Mouse (Mus musculus): Measurements from ENCODE around the gene Frmd6. TPM values are rescaled to one million over a fixed set of nuclear protein-coding genes. Genes with fewer than 3 reads are reported as not detected.

The Frmd6 gene
- polyA plus RNA-seq, 1 experiment from 2014 or later = 6.8 TPM

- Histone ChIP-seq H3K27me3 (no peaks in the 10 kb centered on the region), H3K27ac (no peak overlapping the region), H3K4me3 (no peak overlapping the region), H3K36me3 (ENCODE audit: poor library complexity, severe bottlenecking) (no peaks in the 10 kb centered on the region), H3K4me2 (no peak overlapping the region), H3K4me1 (0 out of 2 replicates have a peak, but pooled peaks cover 3% of the 10 kb centered on the region), H3K9me3 (replicated peaks) (no peaks in the 10 kb centered on the region), H3K9ac (no peak overlapping the region)
- 81% methylated on average over 4 of the region's 4 CpGs for WGBS
- no peak for ATAC-seq
These were observed 8.7 kb downstream of the Frmd6 start for GRCm38 (mm10) chr12:70834043-70834442.

GRCm38 (mm10) chr12:70835004-70835403 is 9.7 kb downstream of the Frmd6 start:
- ATAC-seq = no peak
- no peak overlapping the region for H3K4me2 ChIP-seq
- 79% methylated on average over 5 of the region's 5 CpGs for WGBS
- no peaks in the 10 kb centered on the region for H3K36me3 ChIP-seq (ENCODE audit: poor library complexity, severe bottlenecking)
- no peaks in the 10 kb centered on the region for H3K4me1 ChIP-seq
- H3K9ac ChIP-seq = no peak overlapping the region
- H3K4me3 ChIP-seq = no peak overlapping the region
- H3K27ac ChIP-seq = no peak overlapping the region
- no peaks in the 10 kb centered on the region for H3K9me3 ChIP-seq (replicated peaks)
- H3K27me3 ChIP-seq = no peaks in the 10 kb centered on the region

- Histone ChIP-seq H3K4me1 (no peaks in the 10 kb centered on the region), H3K4me3 (no peak overlapping the region), H3K9me3 (replicated peaks) (peaks cover 6% of the 10 kb centered on the region; the same call in 1 of the 2 replicates), H3K4me2 (no peak overlapping the region), H3K36me3 (ENCODE audit: poor library complexity, severe bottlenecking) (no peaks in the 10 kb centered on the region), H3K27ac (no peak overlapping the region), H3K27me3 (no peaks in the 10 kb centered on the region), H3K9ac (no peak overlapping the region)
- WGBS = 84% methylated on average over 12 of the region's 12 CpGs
- ATAC-seq = no peak
These were observed 12.5 kb downstream of the Frmd6 start for GRCm38 (mm10) chr12:70837792-70838321.

GRCm38 (mm10) chr12:70845371-70845770 is 20.1 kb downstream of the Frmd6 start:
- Histone ChIP-seq H3K27ac (no peak overlapping the region), H3K4me2 (no peak overlapping the region), H3K27me3 (no peaks in the 10 kb centered on the region), H3K4me3 (no peak overlapping the region), H3K4me1 (no peaks in the 10 kb centered on the region), H3K9me3 (replicated peaks) (peaks cover 6% of the 10 kb centered on the region; the same call in 1 of the 2 replicates), H3K36me3 (ENCODE audit: poor library complexity, severe bottlenecking) (no peaks in the 10 kb centered on the region), H3K9ac (no peak overlapping the region)
- ATAC-seq = no peak
- 93% methylated on average over 2 of the region's 2 CpGs for WGBS

- Histone ChIP-seq H3K4me2 (no peak overlapping the region), H3K9ac (no peak overlapping the region), H3K27me3 (no peaks in the 10 kb centered on the region), H3K27ac (no peak overlapping the region), H3K4me3 (no peak overlapping the region), H3K36me3 (ENCODE audit: poor library complexity, severe bottlenecking) (no peaks in the 10 kb centered on the region), H3K9me3 (replicated peaks) (no peaks in the 10 kb centered on the region), H3K4me1 (no peaks in the 10 kb centered on the region)
- WGBS = 93% methylated on average over 9 of the region's 9 CpGs
- ATAC-seq = no peak
These were observed 23.7 kb downstream of the Frmd6 start for GRCm38 (mm10) chr12:70849024-70849423.

GRCm38 (mm10) chr12:70849517-70850291 is 24.4 kb downstream of the Frmd6 start:
- Histone ChIP-seq H3K4me2 (no peak overlapping the region), H3K36me3 (ENCODE audit: poor library complexity, severe bottlenecking) (no peaks in the 10 kb centered on the region), H3K4me3 (no peak overlapping the region), H3K9me3 (replicated peaks) (no peaks in the 10 kb centered on the region), H3K4me1 (no peaks in the 10 kb centered on the region), H3K27me3 (no peaks in the 10 kb centered on the region), H3K27ac (no peak overlapping the region), H3K9ac (no peak overlapping the region)
- ATAC-seq = no peak
- 84% methylated on average over 11 of the region's 11 CpGs for WGBS

- Histone ChIP-seq H3K4me1 (no peaks in the 10 kb centered on the region), H3K9ac (no peak overlapping the region), H3K27me3 (no peaks in the 10 kb centered on the region), H3K9me3 (replicated peaks) (no peaks in the 10 kb centered on the region), H3K4me3 (no peak overlapping the region), H3K36me3 (ENCODE audit: poor library complexity, severe bottlenecking) (no peaks in the 10 kb centered on the region), H3K4me2 (no peak overlapping the region), H3K27ac (no peak overlapping the region)
- ATAC-seq = no peak
- 49% methylated on average over 7 of the region's 7 CpGs for WGBS
These were observed 26.1 kb downstream of the Frmd6 start for GRCm38 (mm10) chr12:70851342-70851960.

GRCm38 (mm10) chr12:70853026-70853425 is 27.7 kb downstream of the Frmd6 start:
- Histone ChIP-seq H3K4me2 (no peak overlapping the region), H3K4me3 (no peak overlapping the region), H3K9me3 (replicated peaks) (no peaks in the 10 kb centered on the region), H3K4me1 (no peaks in the 10 kb centered on the region), H3K27me3 (no peaks in the 10 kb centered on the region), H3K27ac (no peak overlapping the region), H3K36me3 (ENCODE audit: poor library complexity, severe bottlenecking) (no peaks in the 10 kb centered on the region), H3K9ac (no peak overlapping the region)
- 62% methylated on average over 6 of the region's 6 CpGs for WGBS
- no peak for ATAC-seq

- WGBS = 75% methylated on average over 6 of the region's 6 CpGs
These were observed 30.4 kb downstream of the Frmd6 start for GRCm38 (mm10) chr12:70855678-70856077.

GRCm38 (mm10) chr12:70856776-70857175 is 31.5 kb downstream of the Frmd6 start:
- no peak overlapping the region for H3K27ac ChIP-seq
- 95% methylated on average over 4 of the region's 4 CpGs for WGBS
- H3K9ac ChIP-seq = no peak overlapping the region
- H3K36me3 ChIP-seq (ENCODE audit: poor library complexity, severe bottlenecking) = no peaks in the 10 kb centered on the region
- H3K9me3 ChIP-seq (replicated peaks) = no peaks in the 10 kb centered on the region
- no peak overlapping the region for H3K4me2 ChIP-seq
- no peaks in the 10 kb centered on the region for H3K27me3 ChIP-seq
- ATAC-seq = no peak
- no peak overlapping the region for H3K4me3 ChIP-seq
- H3K4me1 ChIP-seq = no peaks in the 10 kb centered on the region

More at GRCm38 (mm10) chr12:70855678-70856077, 30.4 kb downstream of the Frmd6 start:
- Histone ChIP-seq H3K9ac (no peak overlapping the region), H3K36me3 (ENCODE audit: poor library complexity, severe bottlenecking) (no peaks in the 10 kb centered on the region), H3K4me2 (no peak overlapping the region), H3K27me3 (no peaks in the 10 kb centered on the region), H3K4me1 (no peaks in the 10 kb centered on the region), H3K27ac (no peak overlapping the region), H3K4me3 (no peak overlapping the region), H3K9me3 (replicated peaks) (no peaks in the 10 kb centered on the region)
- ATAC-seq = no peak

- H3K27me3 ChIP-seq = no peaks in the 10 kb centered on the region
- no peak overlapping the region for H3K9ac ChIP-seq
- 82% methylated on average over 7 of the region's 7 CpGs for WGBS
- ATAC-seq = no peak
- H3K4me3 ChIP-seq = no peak overlapping the region
- H3K4me1 ChIP-seq = 0 out of 2 replicates have a peak, but pooled peaks cover 3% of the 10 kb centered on the region
- no peaks in the 10 kb centered on the region for H3K9me3 ChIP-seq (replicated peaks)
- H3K27ac ChIP-seq = no peak overlapping the region
- H3K36me3 ChIP-seq (ENCODE audit: poor library complexity, severe bottlenecking) = no peaks in the 10 kb centered on the region
- no peak overlapping the region for H3K4me2 ChIP-seq
These were observed 38.0 kb downstream of the Frmd6 start for GRCm38 (mm10) chr12:70863281-70863680.

GRCm38 (mm10) chr12:70867780-70868179 is 42.5 kb downstream of the Frmd6 start:
- Histone ChIP-seq H3K4me1 (peaks cover 10% of the 10 kb centered on the region; the same call in 1 of the 2 replicates), H3K4me3 (no peak overlapping the region), H3K4me2 (no peak overlapping the region), H3K36me3 (ENCODE audit: poor library complexity, severe bottlenecking) (no peaks in the 10 kb centered on the region), H3K27ac (no peak overlapping the region), H3K9ac (no peak overlapping the region), H3K9me3 (replicated peaks) (no peaks in the 10 kb centered on the region), H3K27me3 (no peaks in the 10 kb centered on the region)
- 15% methylated on average over 3 of the region's 3 CpGs for WGBS
- no peak for ATAC-seq

All from forebrain, embryonic 13.5 days (tissue).